8 mouse cellular contexts compared by ENCODE assay signal in genomic region chr15:81989371-81990062, GRCm38 (mm10). TPM values are rescaled to one million over a fixed set of nuclear protein-coding genes. Genes with fewer than 3 reads are reported as not detected.
DNase-seq lines count a peak whose midpoint lies in the region; ATAC-seq lines count a peak whose summit lies in the region.

No protein-coding gene starts in this region.

- no peak overlapping the region for H3K4me2 ChIP-seq in intestine, embryonic 14.5 days (ENCODE audit: low read length)

- intact Hi-C loops in left cerebral cortex, postnatal 10 days (cut with DNase I) = loop anchor here (2.0 kb wide), 1 partner anchor 29 kb away; the partner anchor contains the start of gene Pmm1

- ATAC-seq in intestine, embryonic 14.5 days (replicated peaks; ENCODE audit: low FRiP score, low TSS enrichment, low read depth) = no peak
- ATAC-seq in megakaryocyte-erythroid progenitor cell, adult 5-6 weeks (replicated peaks; ENCODE audit: low FRiP score, low TSS enrichment, poor library complexity, severe bottlenecking) = peak; percentile 66

- H3K9me3 ChIP-seq in intestine, embryonic 14.5 days (ENCODE audit: control insufficient read depth, low read length) = no peaks in the 10 kb centered on the region

- H3K4me1 ChIP-seq in intestine, embryonic 14.5 days (replicated peaks; ENCODE audit: control insufficient read depth, insufficient read depth, low read length) = no peaks in the 10 kb centered on the region

- peak; percentile 89 to 98 for DNase-seq in adrenal gland, adult (ENCODE audit: inconsistent age in 2 of 2, low spot score in 1 of 2)
- peak; percentile 91 for DNase-seq in embryo, embryonic 10 days (ENCODE audit: low spot score)
- peak; percentile 73 for DNase-seq in gastrocnemius, postnatal 25 days
- peak; percentile 94 for DNase-seq in intestine, embryonic 14.5 days (ENCODE audit: low spot score)
- DNase-seq in left cerebral cortex, postnatal 10 days (ENCODE audit: extremely low spot score in 1 of 2, low spot score in 2 of 2) = peak; percentile 84 to 88
- DNase-seq in right cerebral cortex, postnatal 14 days = peak; percentile 86
- DNase-seq in urinary bladder, postnatal 36 days (ENCODE audit: low spot score in 2 of 2) = peak; percentile 72 to 89

- no peak overlapping the region for H3K27ac ChIP-seq in intestine, embryonic 14.5 days (ENCODE audit: low read depth)

- WGBS in intestine, embryonic 14.5 days = 50% methylated on average over 11 of the region's 11 CpGs

- peaks cover 18% of the 10 kb centered on the region for H3K36me3 ChIP-seq in intestine, embryonic 14.5 days (ENCODE audit: control insufficient read depth, insufficient read depth, low read length)

- no peak overlapping the region for H3K9ac ChIP-seq in intestine, embryonic 14.5 days (ENCODE audit: low read length)

- H3K27me3 ChIP-seq in intestine, embryonic 14.5 days (replicated peaks; ENCODE audit: control insufficient read depth, insufficient read depth, low read length) = no peaks in the 10 kb centered on the region

- no peak overlapping the region for H3K4me3 ChIP-seq in intestine, embryonic 14.5 days (ENCODE audit: low read depth, low read length)

RNA-seq across cellular contexts. Expression of gene Xrcc6, which starts 1.9 kb away (rescaled TPM):
- 10 to 100 TPM; 20.8 to 24.9 TPM for total RNA-seq in gastrocnemius, postnatal 25 days (2021)
- 87.0 and 96.7 TPM in 2 replicates for polyA plus RNA-seq in intestine, embryonic 14.5 days (2014; fragmentation: Nextera tagmentation; extraction: Ambion mirVana)
- total RNA-seq in left cerebral cortex, postnatal 10 days (2021) = 10 to 100 TPM; 27.9 to 29.9 TPM
- 120 and 143 TPM in 2 replicates for total RNA-seq in megakaryocyte-erythroid progenitor cell, adult 5-6 weeks (2014; fragmentation: Nextera tagmentation)
- total RNA-seq in megakaryocyte-erythroid progenitor cell, adult 5-6 weeks (2017) = 379 and 524 TPM in 2 replicates

RNA-seq across cellular contexts. Expression of gene 1700029P11Rik, which starts 9.2 kb away (rescaled TPM):
- total RNA-seq in gastrocnemius, postnatal 25 days (2021) = not detected
- polyA plus RNA-seq in intestine, embryonic 14.5 days (2014; fragmentation: Nextera tagmentation; extraction: Ambion mirVana) = not detected in 2 replicates
- not detected for total RNA-seq in left cerebral cortex, postnatal 10 days (2021)
- total RNA-seq in megakaryocyte-erythroid progenitor cell, adult 5-6 weeks (2014; fragmentation: Nextera tagmentation) = not detected in 2 replicates
- not detected in 2 replicates for total RNA-seq in megakaryocyte-erythroid progenitor cell, adult 5-6 weeks (2017)

RNA-seq across cellular contexts. Expression of gene Pmm1, which starts 28.8 kb away (rescaled TPM):
- 10 to 100 TPM; 11.9 to 21.6 TPM for total RNA-seq in gastrocnemius, postnatal 25 days (2021)
- polyA plus RNA-seq in intestine, embryonic 14.5 days (2014; fragmentation: Nextera tagmentation; extraction: Ambion mirVana) = 25.8 and 26.6 TPM in 2 replicates
- 100 to 1,000 TPM; 177 TPM for total RNA-seq in left cerebral cortex, postnatal 10 days (2021)
- total RNA-seq in megakaryocyte-erythroid progenitor cell, adult 5-6 weeks (2014; fragmentation: Nextera tagmentation) = 62.0 and 90.7 TPM in 2 replicates
- total RNA-seq in megakaryocyte-erythroid progenitor cell, adult 5-6 weeks (2017) = 30.5 and 33.1 TPM in 2 replicates

RNA-seq across cellular contexts. Expression of gene Desi1, which starts 44.1 kb away (rescaled TPM):
- total RNA-seq in gastrocnemius, postnatal 25 days (2021) = 10 to 100 TPM; 19.0 to 25.7 TPM
- 24.0 and 26.7 TPM in 2 replicates for polyA plus RNA-seq in intestine, embryonic 14.5 days (2014; fragmentation: Nextera tagmentation; extraction: Ambion mirVana)
- total RNA-seq in left cerebral cortex, postnatal 10 days (2021) = 10 to 100 TPM; 91.9 to 93.6 TPM
- 48.8 and 51.6 TPM in 2 replicates for total RNA-seq in megakaryocyte-erythroid progenitor cell, adult 5-6 weeks (2014; fragmentation: Nextera tagmentation)
- total RNA-seq in megakaryocyte-erythroid progenitor cell, adult 5-6 weeks (2017) = 8.0 and 22.3 TPM in 2 replicates

RNA-seq across cellular contexts. Expression of gene Csdc2, which starts 53.0 kb away (rescaled TPM):
- 1 to 10 TPM; 1.8 to 2.6 TPM for total RNA-seq in gastrocnemius, postnatal 25 days (2021)
- 16.0 and 19.4 TPM in 2 replicates for polyA plus RNA-seq in intestine, embryonic 14.5 days (2014; fragmentation: Nextera tagmentation; extraction: Ambion mirVana)
- 100 to 1,000 TPM; 154 to 156 TPM for total RNA-seq in left cerebral cortex, postnatal 10 days (2021)
- not detected in 2 replicates for total RNA-seq in megakaryocyte-erythroid progenitor cell, adult 5-6 weeks (2014; fragmentation: Nextera tagmentation)
- not detected in 2 replicates for total RNA-seq in megakaryocyte-erythroid progenitor cell, adult 5-6 weeks (2017)
